Mouse (Mus musculus): ENCODE measurements around the gene Nomo1. TPM values are rescaled to one million over a fixed set of nuclear protein-coding genes. Genes with fewer than 3 reads are reported as not detected.

Gene Nomo1
- polyA plus RNA-seq, 1 experiment from 2014 or later: 26.5 TPM

DNA sequence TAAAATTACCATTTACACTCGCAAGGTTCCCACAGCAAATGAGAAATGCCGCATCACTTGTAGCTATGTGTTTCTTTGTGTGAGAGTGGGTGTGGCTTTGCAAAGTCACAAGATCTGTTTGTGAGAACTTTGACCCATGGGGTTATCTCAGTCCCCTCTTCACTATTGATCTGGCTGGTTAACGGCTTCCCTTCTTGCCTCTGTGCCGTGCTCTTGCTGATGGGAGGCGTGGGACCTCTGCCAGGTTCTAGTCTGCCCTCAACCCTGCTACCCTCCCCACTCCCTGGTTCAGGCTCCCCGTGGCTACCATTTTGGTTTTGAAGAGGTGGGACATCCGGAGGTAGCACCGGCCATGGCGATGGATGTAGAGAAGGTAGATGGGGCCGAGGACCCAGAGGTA, 4.8 kb upstream of the Nomo1 start:
- WGBS: 87% methylated on average over 10 of the region's 10 CpGs
- H3K4me1 ChIP-seq: peaks cover 9% of the 10 kb centered on the region
- H3K36me3 ChIP-seq: no peaks in the 10 kb centered on the region
- H3K27me3 ChIP-seq: no peaks in the 10 kb centered on the region
- no peak overlapping the region for H3K27ac ChIP-seq
- H3K9ac ChIP-seq: no peak overlapping the region
- H3K9me3 ChIP-seq: no peaks in the 10 kb centered on the region
- no peak for ATAC-seq (ENCODE audit: low FRiP score, low read depth)
- H3K4me3 ChIP-seq: no peak overlapping the region
- no peak overlapping the region for H3K4me2 ChIP-seq (replicated peaks)

DNA sequence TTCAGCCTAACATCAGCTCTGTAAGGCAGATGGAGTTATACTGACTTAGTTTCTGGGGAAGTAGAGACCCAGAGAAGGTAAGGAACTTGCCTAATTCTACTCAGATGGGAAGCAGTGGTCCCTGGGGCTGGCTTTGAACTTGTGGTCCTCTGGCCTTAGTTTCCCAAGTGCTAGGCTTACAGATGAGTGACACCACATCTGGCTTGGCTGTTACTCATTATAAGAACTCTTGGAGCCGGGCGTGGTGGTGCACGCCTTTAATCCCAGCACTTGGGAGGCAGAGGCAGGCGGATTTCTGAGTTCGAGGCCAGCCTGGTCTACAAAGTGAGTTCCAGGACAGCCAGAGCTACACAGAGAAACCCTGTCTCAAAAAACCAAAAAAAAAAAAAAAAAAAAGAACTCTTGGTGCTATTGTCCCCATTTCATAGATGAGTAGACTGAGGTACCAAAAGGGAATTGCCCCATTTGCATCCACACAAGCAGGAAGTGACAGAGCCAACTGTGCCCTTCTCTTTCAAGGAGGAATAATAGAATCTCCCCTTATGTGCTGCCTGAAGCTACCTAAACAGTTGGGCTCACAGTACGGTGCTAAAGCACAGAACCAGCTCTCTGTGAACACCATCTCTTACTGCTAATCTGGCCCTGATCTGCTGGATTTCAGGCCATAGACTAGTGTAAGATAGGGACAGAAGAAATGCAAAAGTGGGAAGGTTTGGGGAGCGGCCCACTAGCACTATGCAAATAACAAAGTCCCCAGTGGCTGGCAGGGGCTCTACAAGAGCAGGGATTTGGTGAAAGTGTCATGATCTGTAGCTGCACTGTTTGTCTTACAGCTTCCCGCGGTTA, 4.0 kb upstream of the Nomo1 start:
- ATAC-seq (ENCODE audit: low FRiP score, low read depth): no peak
- Histone ChIP-seq H3K4me3 (no peak overlapping the region), H3K36me3 (no peaks in the 10 kb centered on the region), H3K9me3 (no peaks in the 10 kb centered on the region), H3K4me1 (peaks cover 13% of the 10 kb centered on the region), H3K27me3 (no peaks in the 10 kb centered on the region), H3K4me2 (replicated peaks) (peak overlapping the region; percentile 56), H3K9ac (peak overlapping the region; percentile 45), H3K27ac (no peak overlapping the region; the same call in 1 of the 2 replicates)
- 67% methylated on average over 9 of the region's 9 CpGs for WGBS

DNA sequence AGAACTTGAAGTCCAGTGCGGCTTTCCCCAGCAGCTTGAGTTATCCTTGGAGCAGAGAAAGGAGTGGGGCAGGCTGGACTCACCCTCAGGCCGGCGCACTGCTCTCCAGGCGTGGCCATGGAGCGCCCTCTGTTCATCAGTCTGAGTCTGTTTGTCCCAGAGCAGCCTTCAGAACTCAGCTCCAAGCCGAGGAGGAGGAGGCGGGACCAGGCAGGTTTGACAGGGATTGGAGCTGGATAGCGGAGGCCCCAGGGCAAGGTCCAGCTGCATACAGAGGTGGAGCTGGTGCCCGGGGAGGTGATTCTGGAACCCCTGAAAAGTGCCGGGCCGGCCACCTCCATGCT, 3.4 kb upstream of the Nomo1 start, which contains the start of gene Abcc6:
Gene Abcc6, minus strand, starts transcription at position 158 of the 344 bp plus-strand sequence.
- WGBS: 7% methylated on average over 11 of the region's 11 CpGs
- Histone ChIP-seq H3K4me2 (replicated peaks) (peak within 1 kb of the TSS; percentile 56), H3K9ac (peak within 1 kb of the TSS; percentile 45), H3K27ac (no peak within 1 kb of the TSS; the same call in 1 of the 2 replicates), H3K4me1 (peaks cover 19% of the 10 kb centered on the region), H3K9me3 (no peaks in the 10 kb centered on the region), H3K27me3 (no peaks in the 10 kb centered on the region), H3K4me3 (peak within 1 kb of the TSS; percentile 11; the same call in 1 of the 2 replicates), H3K36me3 (no peaks in the 10 kb centered on the region)
- ATAC-seq (ENCODE audit: low FRiP score, low read depth): no peak

DNA sequence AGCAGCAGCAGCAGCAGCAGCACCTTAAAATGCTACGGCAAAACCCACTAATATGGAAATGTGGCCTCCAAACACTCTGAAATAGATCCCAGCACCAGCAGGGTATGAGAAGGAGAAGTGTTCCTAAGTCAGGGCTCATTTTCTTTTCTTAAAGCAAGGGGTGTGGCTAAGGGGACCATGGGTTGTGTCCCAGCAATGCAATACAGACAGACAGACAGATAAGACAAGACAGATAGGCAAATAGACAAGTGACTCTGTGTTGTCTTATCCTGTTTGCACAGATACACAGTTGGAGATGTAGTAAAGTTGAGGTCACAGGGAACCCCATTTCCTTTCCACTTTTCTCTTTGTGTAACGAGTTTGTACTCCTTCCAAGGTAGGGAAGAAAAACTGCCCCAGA, 2.4 kb upstream of the Nomo1 start:
- no peaks in the 10 kb centered on the region for H3K9me3 ChIP-seq
- H3K9ac ChIP-seq: no peak overlapping the region
- no peaks in the 10 kb centered on the region for H3K36me3 ChIP-seq
- no peak overlapping the region for H3K27ac ChIP-seq
- H3K4me1 ChIP-seq: peaks cover 25% of the 10 kb centered on the region
- no peaks in the 10 kb centered on the region for H3K27me3 ChIP-seq
- 78% methylated on average over 2 of the region's 2 CpGs for WGBS
- ATAC-seq (ENCODE audit: low FRiP score, low read depth): no peak
- no peak overlapping the region for H3K4me3 ChIP-seq
- no peak overlapping the region for H3K4me2 ChIP-seq (replicated peaks)

DNA sequence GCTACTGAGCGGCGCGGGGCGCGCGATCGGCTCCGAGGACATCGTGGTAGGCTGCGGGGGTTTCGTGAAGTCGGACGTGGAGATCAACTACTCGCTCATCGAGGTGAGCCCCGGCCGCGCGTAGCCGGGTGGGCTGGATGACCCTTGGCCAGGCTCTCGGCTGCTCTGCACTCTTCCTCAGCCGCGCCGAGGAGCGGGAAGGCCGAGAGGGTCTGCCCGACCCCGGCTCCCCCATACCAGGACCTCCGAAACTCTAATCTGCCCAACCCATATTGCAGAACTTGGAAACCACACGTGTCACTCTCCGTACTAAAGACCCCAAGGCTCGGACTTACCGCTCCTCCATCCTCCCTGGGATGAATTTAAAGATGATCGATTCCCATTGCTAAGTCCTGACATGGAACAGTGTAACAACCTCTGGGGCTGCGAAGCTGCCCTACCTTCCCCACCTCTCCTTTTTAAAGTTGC, 406 bp downstream of the Nomo1 start:
- ATAC-seq (ENCODE audit: low FRiP score, low read depth): no peak; the same call in 1 of the 2 replicates
- Histone ChIP-seq H3K27me3 (no peaks in the 10 kb centered on the region), H3K4me3 (peak overlapping the region; percentile 93), H3K9ac (peak overlapping the region; percentile 90), H3K27ac (no peak overlapping the region), H3K4me2 (replicated peaks) (peak overlapping the region; percentile 89), H3K36me3 (peaks cover 17% of the 10 kb centered on the region), H3K9me3 (no peaks in the 10 kb centered on the region), H3K4me1 (peaks cover 25% of the 10 kb centered on the region)
- under 1% methylated on average over 35 of the region's 35 CpGs for WGBS

DNA sequence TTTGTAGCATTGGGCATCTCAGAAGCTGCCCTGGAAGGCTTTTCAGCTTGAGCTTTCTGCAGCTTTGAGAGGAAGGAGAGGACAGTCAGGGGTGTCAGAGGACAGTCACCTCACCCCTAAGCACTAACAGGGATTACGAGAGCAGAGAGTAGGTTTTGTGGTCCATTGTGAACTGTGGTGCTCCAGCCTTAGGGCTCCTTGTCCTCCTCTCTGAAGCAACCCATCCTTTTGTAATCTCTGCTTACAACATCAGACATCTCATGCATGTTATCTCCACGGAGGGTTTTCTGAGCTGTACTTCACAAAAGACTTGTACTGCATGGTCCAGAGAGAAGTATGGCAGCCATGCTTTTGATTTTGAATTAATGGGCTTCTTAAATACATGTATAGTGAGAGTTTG, 1.5 kb downstream of the Nomo1 start:
- H3K4me3 ChIP-seq: peak overlapping the region; percentile 93; the same call in 1 of the 2 replicates
- WGBS: 91% methylated on average over 2 of the region's 2 CpGs

DNA sequence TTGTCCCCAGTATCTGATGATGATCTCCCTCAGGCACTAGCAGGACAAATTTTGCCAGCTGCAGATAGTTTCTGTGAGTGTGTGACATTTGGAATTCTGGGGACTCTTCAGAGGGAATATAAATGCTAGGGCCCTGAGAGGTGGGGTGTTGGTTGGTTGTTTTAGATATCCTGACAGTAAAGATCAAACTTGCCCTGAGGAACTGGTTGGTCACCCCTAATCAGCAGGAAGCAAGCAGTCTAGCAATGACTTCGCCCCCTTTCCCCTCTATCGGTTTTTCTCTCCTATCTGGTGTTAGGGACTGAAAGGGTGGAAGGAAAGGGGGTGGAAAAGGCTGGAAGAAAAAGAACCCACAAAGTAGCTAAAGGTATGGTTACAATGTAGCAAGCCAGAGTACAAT, 2.0 kb downstream of the Nomo1 start:
- Histone ChIP-seq H3K27ac (no peak overlapping the region), H3K4me1 (peaks cover 16% of the 10 kb centered on the region), H3K9me3 (no peaks in the 10 kb centered on the region), H3K27me3 (no peaks in the 10 kb centered on the region), H3K9ac (0 out of 2 replicates have a peak overlapping the region, but pooled peaks have one; percentile 25), H3K4me2 (replicated peaks) (no peak overlapping the region), H3K36me3 (peaks cover 30% of the 10 kb centered on the region), H3K4me3 (no peak overlapping the region)
- 83% methylated on average over 2 of the region's 2 CpGs for WGBS
- no peak for ATAC-seq (ENCODE audit: low FRiP score, low read depth)

More for the DNA sequence above, 1.5 kb downstream of the Nomo1 start:
- no peak overlapping the region for H3K27ac ChIP-seq
- H3K4me2 ChIP-seq (replicated peaks): peak overlapping the region; percentile 89
- ATAC-seq (ENCODE audit: low FRiP score, low read depth): no peak
- H3K9ac ChIP-seq: peak overlapping the region; percentile 90
- peaks cover 26% of the 10 kb centered on the region for H3K36me3 ChIP-seq
- H3K27me3 ChIP-seq: no peaks in the 10 kb centered on the region
- no peaks in the 10 kb centered on the region for H3K9me3 ChIP-seq
- peaks cover 21% of the 10 kb centered on the region for H3K4me1 ChIP-seq

DNA sequence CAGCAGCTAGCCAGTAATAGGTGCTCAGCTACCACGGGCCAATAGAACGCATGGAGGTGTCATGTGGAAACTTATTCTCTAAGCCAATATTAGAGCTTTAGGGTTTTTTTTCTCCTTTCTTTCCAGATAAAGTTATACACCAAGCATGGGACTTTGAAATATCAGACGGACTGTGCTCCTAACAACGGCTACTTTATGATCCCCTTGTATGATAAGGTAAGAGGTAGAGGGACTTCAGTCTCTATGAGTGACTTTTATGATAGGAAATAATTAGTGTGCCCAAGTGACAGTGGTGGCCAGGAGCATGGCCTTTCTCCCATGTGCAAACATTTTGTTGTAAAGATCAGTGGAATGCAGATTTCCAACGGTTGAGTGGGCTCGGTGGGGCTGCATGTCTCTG, 3.9 kb downstream of the Nomo1 start:
- H3K9ac ChIP-seq: no peak overlapping the region
- no peak for ATAC-seq (ENCODE audit: low FRiP score, low read depth)
- H3K9me3 ChIP-seq: no peaks in the 10 kb centered on the region
- H3K27ac ChIP-seq: no peak overlapping the region
- peaks cover 16% of the 10 kb centered on the region for H3K4me1 ChIP-seq
- no peak overlapping the region for H3K4me3 ChIP-seq
- 90% methylated on average over 6 of the region's 6 CpGs for WGBS
- no peaks in the 10 kb centered on the region for H3K27me3 ChIP-seq
- peaks cover 49% of the 10 kb centered on the region for H3K36me3 ChIP-seq
- no peak overlapping the region for H3K4me2 ChIP-seq (replicated peaks)

DNA sequence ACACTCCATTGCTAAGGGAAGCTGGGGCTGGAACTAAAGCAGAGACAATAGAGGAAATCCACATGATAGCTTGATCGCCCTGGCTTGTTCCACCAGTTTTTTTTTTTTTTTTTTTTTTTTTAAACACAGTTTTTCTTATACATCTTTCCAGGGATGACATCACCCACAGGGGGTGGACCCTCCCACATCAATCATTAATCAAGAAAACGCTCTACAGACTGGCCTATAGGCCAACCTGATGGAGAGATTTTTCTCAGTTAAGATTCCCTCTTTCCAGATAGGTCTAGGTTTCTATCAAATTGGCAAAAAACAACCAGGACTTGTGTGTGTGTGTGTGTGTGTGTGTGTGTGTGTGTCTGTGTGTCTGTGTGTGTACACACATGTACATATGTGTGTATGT, 6.4 kb downstream of the Nomo1 start:
- Histone ChIP-seq H3K9ac (no peak overlapping the region), H3K27ac (no peak overlapping the region), H3K27me3 (no peaks in the 10 kb centered on the region), H3K36me3 (peaks cover 74% of the 10 kb centered on the region), H3K9me3 (no peaks in the 10 kb centered on the region), H3K4me1 (peaks cover 8% of the 10 kb centered on the region), H3K4me2 (replicated peaks) (no peak overlapping the region), H3K4me3 (no peak overlapping the region)
- 83% methylated on average over 2 of the region's 2 CpGs for WGBS
- ATAC-seq (ENCODE audit: low FRiP score, low read depth): no peak

DNA sequence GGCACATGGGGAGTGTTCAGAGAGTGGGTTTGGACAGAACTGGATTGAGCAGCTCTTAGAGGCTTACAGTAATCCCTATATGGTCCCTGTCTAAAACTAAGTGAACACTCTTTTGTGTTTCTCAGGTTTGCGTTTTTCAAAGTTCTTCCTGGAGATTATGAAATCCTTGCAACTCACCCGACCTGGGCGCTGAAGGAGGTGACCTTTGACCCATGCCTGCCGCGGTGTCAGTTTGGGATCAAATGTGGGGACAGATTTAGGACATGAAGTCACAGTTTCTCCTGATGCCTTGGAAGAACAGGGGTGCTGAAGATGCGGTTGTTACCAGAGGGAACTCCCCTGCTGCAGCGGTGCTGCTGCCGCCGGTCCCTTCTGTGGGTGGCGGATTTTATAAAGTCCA, 10.6 kb downstream of the Nomo1 start:
- H3K4me3 ChIP-seq: no peak overlapping the region
- no peak overlapping the region for H3K9ac ChIP-seq
- H3K36me3 ChIP-seq: peaks cover 89% of the 10 kb centered on the region
- H3K9me3 ChIP-seq: no peaks in the 10 kb centered on the region
- no peak overlapping the region for H3K27ac ChIP-seq
- no peaks in the 10 kb centered on the region for H3K4me1 ChIP-seq
- no peak for ATAC-seq (ENCODE audit: low FRiP score, low read depth)
- 86% methylated on average over 10 of the region's 10 CpGs for WGBS
- no peaks in the 10 kb centered on the region for H3K27me3 ChIP-seq
- no peak overlapping the region for H3K4me2 ChIP-seq (replicated peaks)

DNA sequence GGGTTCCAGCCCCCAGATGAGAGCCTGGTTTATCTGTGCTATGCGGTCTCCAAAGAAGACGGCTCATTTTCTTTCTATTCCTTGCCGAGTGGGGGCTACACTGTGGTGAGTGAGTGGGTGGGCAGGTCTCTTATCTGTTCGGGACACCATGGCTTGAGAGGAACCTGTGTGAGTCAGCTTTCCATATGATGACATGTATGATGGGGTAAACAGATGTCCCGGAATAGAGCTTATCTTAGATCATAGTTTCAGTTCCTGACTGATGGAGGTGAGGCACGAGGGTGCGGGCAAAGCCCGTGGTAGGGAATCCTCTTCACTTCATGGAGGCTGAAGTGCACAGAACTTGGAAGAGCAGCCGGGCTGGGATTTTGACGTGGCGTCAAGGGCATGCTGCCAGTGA, 12.4 kb downstream of the Nomo1 start:
- Histone ChIP-seq H3K27me3 (no peaks in the 10 kb centered on the region), H3K4me1 (no peaks in the 10 kb centered on the region), H3K27ac (no peak overlapping the region), H3K4me3 (no peak overlapping the region), H3K9me3 (no peaks in the 10 kb centered on the region), H3K9ac (no peak overlapping the region), H3K36me3 (peaks cover 87% of the 10 kb centered on the region), H3K4me2 (replicated peaks) (no peak overlapping the region)
- WGBS: 93% methylated on average over 11 of the region's 11 CpGs
- ATAC-seq (ENCODE audit: low FRiP score, low read depth): no peak

DNA sequence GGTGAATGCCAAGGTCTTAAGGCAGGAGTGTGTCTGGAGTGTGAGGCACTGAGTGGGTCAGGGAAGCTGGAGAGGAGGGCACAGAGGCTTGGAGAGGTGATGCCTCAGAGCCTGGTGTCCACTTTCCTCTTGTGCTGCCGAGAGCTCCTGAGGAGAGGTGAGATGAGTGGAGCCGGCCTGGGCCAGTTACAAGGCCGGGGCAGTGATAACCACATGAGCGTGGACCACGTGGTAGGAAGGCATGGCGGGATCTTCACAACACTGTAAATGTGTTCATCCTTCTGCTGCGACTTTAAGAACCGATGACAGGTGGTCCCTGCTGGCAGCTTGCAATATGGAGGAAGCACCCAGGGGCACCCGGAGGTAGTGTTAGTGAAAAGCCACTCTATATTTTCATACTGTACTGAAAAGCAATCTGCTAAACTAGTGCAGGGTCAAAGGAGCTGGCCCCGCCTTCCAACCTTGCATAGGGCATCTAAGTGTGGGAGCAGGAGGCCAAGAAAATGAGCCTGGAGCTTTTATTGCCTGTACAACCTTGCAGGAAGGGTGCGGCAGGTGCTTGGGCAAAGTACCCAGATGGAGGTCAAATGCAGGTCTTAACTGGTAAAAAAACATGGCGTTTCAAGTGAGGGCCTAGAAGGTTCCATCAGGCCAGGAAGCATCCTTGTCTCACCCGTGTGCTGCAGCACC, 14.5 kb downstream of the Nomo1 start:
- WGBS: 91% methylated on average over 13 of the region's 13 CpGs
- no peaks in the 10 kb centered on the region for H3K4me1 ChIP-seq
- H3K36me3 ChIP-seq: peaks cover 83% of the 10 kb centered on the region
- no peak for ATAC-seq (ENCODE audit: low FRiP score, low read depth)
- H3K4me3 ChIP-seq: no peak overlapping the region
- no peak overlapping the region for H3K9ac ChIP-seq
- H3K9me3 ChIP-seq: no peaks in the 10 kb centered on the region
- H3K27me3 ChIP-seq: no peaks in the 10 kb centered on the region
- no peak overlapping the region for H3K4me2 ChIP-seq (replicated peaks)
- no peak overlapping the region for H3K27ac ChIP-seq
